In the genomic region with DNA sequence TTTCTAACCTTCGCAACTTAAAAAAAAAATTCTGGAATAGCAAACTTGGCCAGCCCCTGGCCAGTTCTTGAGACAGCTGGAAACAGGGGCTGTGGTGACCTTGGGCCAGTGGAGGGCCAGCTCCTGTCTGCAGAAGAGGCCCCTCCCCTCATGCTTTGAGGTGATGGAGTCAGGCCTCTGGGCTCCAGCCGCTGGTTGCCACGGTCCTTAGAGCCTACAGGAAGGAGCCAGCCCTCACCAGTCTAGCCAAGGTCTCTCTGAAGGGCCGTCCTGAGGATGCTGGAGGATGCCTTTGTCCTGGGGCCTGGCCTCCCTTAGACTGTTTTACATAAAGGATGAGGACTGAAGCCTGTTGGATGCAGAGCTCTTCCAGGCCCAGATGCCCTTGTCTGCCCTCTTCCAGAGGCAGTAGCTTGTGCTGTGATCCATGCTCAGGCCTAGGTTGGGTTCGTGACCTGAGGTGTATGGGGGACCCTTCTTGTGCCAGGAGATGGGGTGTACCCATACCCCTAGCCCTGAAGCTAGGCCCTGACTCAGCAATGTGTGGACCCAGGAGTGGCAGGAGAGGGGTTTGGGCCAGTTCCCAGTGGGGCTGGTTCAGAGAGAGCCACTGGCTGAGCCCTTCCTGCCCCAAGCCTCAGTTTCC, we compare ENCODE assay signal across 8 mouse cellular contexts. TPM values are rescaled to one million over a fixed set of nuclear protein-coding genes. Genes with fewer than 3 reads are reported as not detected.
DNase-seq lines count a peak whose midpoint lies in the region; ATAC-seq and TF ChIP-seq lines count a peak whose summit lies in the region.

No protein-coding gene starts in this region.

- peak overlapping the region; percentile 95 for H3K4me2 ChIP-seq in heart, embryonic 14.5 days (ENCODE audit: low read length)
- peak overlapping the region; percentile 94 for H3K4me2 ChIP-seq in forebrain, embryonic 16.5 days (ENCODE audit: low read length)
- H3K4me2 ChIP-seq in liver, postnatal 0 days (ENCODE audit: low read depth, low read length) = peak overlapping the region; percentile 92

- no peak overlapping the region for H3K27ac ChIP-seq in heart, embryonic 14.5 days (replicated peaks in 1 of 2; ENCODE audit: control insufficient read depth in 1 of 2, insufficient read depth in 1 of 2, low read depth in 2 of 2, low read length in 2 of 2)
- H3K27ac ChIP-seq in forebrain, embryonic 16.5 days (ENCODE audit: low read length) = peak overlapping the region; percentile 76
- H3K27ac ChIP-seq in liver, postnatal 0 days (ENCODE audit: low read depth) = no peak overlapping the region

- H3K27me3 ChIP-seq in heart, embryonic 14.5 days (ENCODE audit: control insufficient read depth, insufficient read depth, low read length) = no peaks in the 10 kb centered on the region
- H3K27me3 ChIP-seq in forebrain, embryonic 16.5 days (replicated peaks; ENCODE audit: control insufficient read depth, insufficient read depth, low read length) = no peaks in the 10 kb centered on the region
- H3K27me3 ChIP-seq in liver, postnatal 0 days (ENCODE audit: insufficient read depth, low read length) = peaks cover 6% of the 10 kb centered on the region; the same call in 1 of the 2 replicates

- TF ChIP-seq EP300 in liver, postnatal 0 days (IDR thresholded peaks at IDR 0.05; ENCODE audit: low read depth) = no peak

- peaks cover 5 to 10% of the 10 kb centered on the region in 2 experiments; a peak in 1 of 4 replicates for H3K4me1 ChIP-seq in heart, embryonic 14.5 days (ENCODE audit: control insufficient read depth in 2 of 2, insufficient read depth in 2 of 2, low read length in 2 of 2)
- H3K4me1 ChIP-seq in forebrain, embryonic 16.5 days (replicated peaks; ENCODE audit: control insufficient read depth, insufficient read depth, low read length) = peaks cover 41% of the 10 kb centered on the region
- H3K4me1 ChIP-seq in liver, postnatal 0 days (ENCODE audit: insufficient read depth) = peaks cover 9% of the 10 kb centered on the region

- peak overlapping the region; percentile 84 for H3K9ac ChIP-seq in heart, embryonic 14.5 days (ENCODE audit: low read length)
- H3K9ac ChIP-seq in forebrain, embryonic 16.5 days (replicated peaks; ENCODE audit: low read depth, low read length) = peak overlapping the region; percentile 97
- H3K9ac ChIP-seq in liver, postnatal 0 days (replicated peaks) = peak overlapping the region; percentile 57

- peak; percentile 36; the same call in 1 of the 2 replicates for ATAC-seq in heart, embryonic 14.5 days (ENCODE audit: insufficient number of reproducible peaks, insufficient read depth, low FRiP score, low read depth)
- ATAC-seq in forebrain, embryonic 16.5 days = peak; percentile 60
- peak; percentile 5; the same call in 1 of the 2 replicates for ATAC-seq in liver, postnatal 0 days
- ATAC-seq in inflammation-experienced regulatory T-cells, adult 6 months = no peak

- WGBS in heart, embryonic 14.5 days = 36% methylated on average over 5 of the region's 5 CpGs
- WGBS in forebrain, embryonic 16.5 days = 13% methylated on average over 5 of the region's 5 CpGs
- 31% methylated on average over 5 of the region's 5 CpGs for WGBS in liver, postnatal 0 days (ENCODE audit: insufficient replicate concordance)

- peak overlapping the region; percentile 60 to 71 for H3K4me3 ChIP-seq in heart, embryonic 14.5 days (ENCODE audit: control insufficient read depth in 1 of 2, insufficient read depth in 1 of 2, low read depth in 1 of 2, low read length in 2 of 2)
- peak overlapping the region; percentile 77 for H3K4me3 ChIP-seq in forebrain, embryonic 16.5 days (replicated peaks; ENCODE audit: low read length)
- peak overlapping the region; percentile 56 for H3K4me3 ChIP-seq in liver, postnatal 0 days (ENCODE audit: low read depth, low read length)

- no peak for DNase-seq in heart, postnatal 4 days
- DNase-seq in R1 (ENCODE audit: low read depth, low spot score) = peak; percentile 50
- no peak for DNase-seq in liver, postnatal 0 days
- no peak for DNase-seq in ovary, adult 18-20 months (ENCODE audit: low spot score)
- DNase-seq in urinary bladder, postnatal 36 days (ENCODE audit: low spot score in 2 of 2) = no peak

- no peaks in the 10 kb centered on the region for H3K9me3 ChIP-seq in heart, embryonic 14.5 days (ENCODE audit: control insufficient read depth, low read length)
- no peaks in the 10 kb centered on the region for H3K9me3 ChIP-seq in forebrain, embryonic 16.5 days (ENCODE audit: control insufficient read depth, low read length)
- H3K9me3 ChIP-seq in liver, postnatal 0 days (ENCODE audit: low read length) = no peaks in the 10 kb centered on the region

- H3K36me3 ChIP-seq in heart, embryonic 14.5 days (ENCODE audit: control insufficient read depth, insufficient read depth, low read length) = peaks cover 3% of the 10 kb centered on the region; the same call in 1 of the 2 replicates
- no peaks in the 10 kb centered on the region for H3K36me3 ChIP-seq in forebrain, embryonic 16.5 days (ENCODE audit: control insufficient read depth, insufficient read depth)
- H3K36me3 ChIP-seq in liver, postnatal 0 days (replicated peaks; ENCODE audit: insufficient read depth, low read length) = no peaks in the 10 kb centered on the region

- no peak for TF ChIP-seq CTCF in liver, postnatal 0 days (IDR thresholded peaks at IDR 0.05; ENCODE audit: low read depth)

RNA-seq across cellular contexts. Expression of a gene that starts 0.7 kb away (rescaled TPM):
- 13.3 and 15.2 TPM in 2 replicates for polyA plus RNA-seq in heart, embryonic 14.5 days (2014; fragmentation: Nextera tagmentation; extraction: Ambion mirVana)
- 1 to 10 TPM; 6.1 to 7.0 TPM for total RNA-seq in heart, postnatal 4 days (2021)
- 106 and 125 TPM in 2 replicates for polyA plus RNA-seq in forebrain, embryonic 16.5 days (2015; fragmentation: Nextera tagmentation; extraction: Ambion mirVana)
- 0.48 and 0.56 TPM in 2 replicates for polyA plus RNA-seq in liver, postnatal 0 days (2015; fragmentation: Nextera tagmentation; extraction: Ambion mirVana)
- polyA plus RNA-seq in inflammation-experienced regulatory T-cells, adult 6 months (2017; shearing (Covaris generic)) = 1 to 10 TPM; 1.2 to 4.2 (median 2.1) TPM

RNA-seq across cellular contexts. Expression of a gene that starts 24.7 kb away (rescaled TPM):
- polyA plus RNA-seq in heart, embryonic 14.5 days (2014; fragmentation: Nextera tagmentation; extraction: Ambion mirVana) = 24.0 and 24.7 TPM in 2 replicates
- total RNA-seq in heart, postnatal 4 days (2021) = 10 to 100 TPM; 23.9 to 25.4 TPM
- 3.7 and 4.0 TPM in 2 replicates for polyA plus RNA-seq in forebrain, embryonic 16.5 days (2015; fragmentation: Nextera tagmentation; extraction: Ambion mirVana)
- 215 and 221 TPM in 2 replicates for polyA plus RNA-seq in liver, postnatal 0 days (2015; fragmentation: Nextera tagmentation; extraction: Ambion mirVana)
- 1 to 10 TPM; 6.6 to 9.1 (median 7.4) TPM for polyA plus RNA-seq in inflammation-experienced regulatory T-cells, adult 6 months (2017; shearing (Covaris generic))

RNA-seq across cellular contexts. Expression of a gene that starts 42.2 kb away (rescaled TPM):
- polyA plus RNA-seq in heart, embryonic 14.5 days (2014; fragmentation: Nextera tagmentation; extraction: Ambion mirVana) = not detected in 2 replicates
- total RNA-seq in heart, postnatal 4 days (2021) = not detected
- not detected in 2 replicates for polyA plus RNA-seq in forebrain, embryonic 16.5 days (2015; fragmentation: Nextera tagmentation; extraction: Ambion mirVana)
- 0.14 TPM in 1 of 2 replicates, not detected in the other for polyA plus RNA-seq in liver, postnatal 0 days (2015; fragmentation: Nextera tagmentation; extraction: Ambion mirVana)
- polyA plus RNA-seq in inflammation-experienced regulatory T-cells, adult 6 months (2017; shearing (Covaris generic)) = under 1 TPM in 2 of 3 experiments, not detected in 1; 0.59 to 0.96 TPM

RNA-seq across cellular contexts. Expression of a gene that starts 42.5 kb away (rescaled TPM):
- polyA plus RNA-seq in heart, embryonic 14.5 days (2014; fragmentation: Nextera tagmentation; extraction: Ambion mirVana) = not detected in 2 replicates
- not detected for total RNA-seq in heart, postnatal 4 days (2021)
- polyA plus RNA-seq in forebrain, embryonic 16.5 days (2015; fragmentation: Nextera tagmentation; extraction: Ambion mirVana) = not detected in 2 replicates
- not detected in 2 replicates for polyA plus RNA-seq in liver, postnatal 0 days (2015; fragmentation: Nextera tagmentation; extraction: Ambion mirVana)
- polyA plus RNA-seq in inflammation-experienced regulatory T-cells, adult 6 months (2017; shearing (Covaris generic)) = not detected

RNA-seq across cellular contexts. Expression of a gene that starts 49.1 kb away (rescaled TPM):
- 161 and 177 TPM in 2 replicates for polyA plus RNA-seq in heart, embryonic 14.5 days (2014; fragmentation: Nextera tagmentation; extraction: Ambion mirVana)
- total RNA-seq in heart, postnatal 4 days (2021) = 100 to 1,000 TPM; 317 to 343 TPM
- polyA plus RNA-seq in forebrain, embryonic 16.5 days (2015; fragmentation: Nextera tagmentation; extraction: Ambion mirVana) = 59.5 and 61.7 TPM in 2 replicates
- polyA plus RNA-seq in liver, postnatal 0 days (2015; fragmentation: Nextera tagmentation; extraction: Ambion mirVana) = 49.6 and 53.0 TPM in 2 replicates
- polyA plus RNA-seq in inflammation-experienced regulatory T-cells, adult 6 months (2017; shearing (Covaris generic)) = 1 to 10 TPM in 2 of 3 experiments, not detected in 1; 1.7 to 2.3 TPM
